Mouse (Mus musculus): Measurements from ENCODE around the gene Col12a1. TPM values are rescaled to one million over a fixed set of nuclear protein-coding genes. Genes with fewer than 3 reads are reported as not detected.

Col12a1 gene
- polyA plus RNA-seq, 1 experiment from 2014 or later = 58.9 TPM

DNA sequence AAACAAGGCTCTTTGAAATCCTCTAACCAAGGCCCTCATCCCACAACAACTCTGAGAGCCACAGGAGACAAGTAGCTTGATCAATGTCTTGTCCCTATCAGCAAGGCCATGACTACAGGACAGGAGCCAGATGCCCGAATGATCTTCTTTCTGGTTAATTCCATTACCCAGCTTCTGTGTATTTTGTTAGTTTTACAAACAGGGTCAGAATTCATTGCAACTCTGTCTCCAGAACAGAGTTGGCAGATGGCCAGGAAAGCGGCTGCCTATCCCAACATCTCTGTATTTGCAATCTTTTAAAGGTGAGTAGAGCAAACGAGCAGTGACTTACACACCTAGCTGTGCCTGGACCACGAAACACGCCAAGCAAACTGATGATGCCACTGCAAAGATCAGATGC is 11.7 kb upstream of the Col12a1 start:
- no peaks in the 10 kb centered on the region for H3K9me3 ChIP-seq
- H3K27ac ChIP-seq = no peak overlapping the region
- H3K4me1 ChIP-seq = no peaks in the 10 kb centered on the region
- no peak overlapping the region for H3K9ac ChIP-seq
- H3K27me3 ChIP-seq = no peaks in the 10 kb centered on the region
- WGBS = 85% methylated on average over 5 of the region's 5 CpGs
- no peak for ATAC-seq (ENCODE audit: insufficient number of reproducible peaks, insufficient read depth, low FRiP score, low TSS enrichment)
- H3K4me3 ChIP-seq = no peak overlapping the region
- H3K4me2 ChIP-seq (replicated peaks) = no peak overlapping the region
- H3K36me3 ChIP-seq = no peaks in the 10 kb centered on the region

DNA sequence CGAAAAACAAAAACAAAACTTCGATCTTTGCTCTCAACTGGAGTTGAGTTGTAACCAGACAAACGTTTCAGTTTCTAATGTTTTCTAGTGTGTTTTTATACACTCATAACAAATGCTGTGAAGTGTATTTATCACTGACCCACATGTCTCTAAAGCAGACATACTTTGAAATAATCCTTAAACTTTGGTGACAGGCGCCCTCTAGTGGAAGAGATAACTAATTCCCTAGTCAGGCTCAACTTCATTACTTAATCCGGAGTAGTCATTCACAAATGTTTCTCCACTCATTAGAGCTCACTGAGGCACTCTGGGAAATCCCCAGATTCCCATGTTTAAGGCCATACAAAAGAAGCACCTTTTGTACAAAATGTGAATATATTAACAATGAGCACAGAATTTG is 4.5 kb upstream of the Col12a1 start:
- H3K27ac ChIP-seq = no peak overlapping the region
- H3K4me3 ChIP-seq = no peak overlapping the region
- no peak overlapping the region for H3K4me2 ChIP-seq (replicated peaks)
- peaks cover 13% of the 10 kb centered on the region for H3K27me3 ChIP-seq
- 36% methylated on average over 5 of the region's 5 CpGs for WGBS
- H3K9me3 ChIP-seq = peaks cover 3% of the 10 kb centered on the region; the same call in 1 of the 2 replicates
- H3K36me3 ChIP-seq = no peaks in the 10 kb centered on the region
- H3K4me1 ChIP-seq = peaks cover 17% of the 10 kb centered on the region
- no peak overlapping the region for H3K9ac ChIP-seq
- ATAC-seq (ENCODE audit: insufficient number of reproducible peaks, insufficient read depth, low FRiP score, low TSS enrichment) = no peak

DNA sequence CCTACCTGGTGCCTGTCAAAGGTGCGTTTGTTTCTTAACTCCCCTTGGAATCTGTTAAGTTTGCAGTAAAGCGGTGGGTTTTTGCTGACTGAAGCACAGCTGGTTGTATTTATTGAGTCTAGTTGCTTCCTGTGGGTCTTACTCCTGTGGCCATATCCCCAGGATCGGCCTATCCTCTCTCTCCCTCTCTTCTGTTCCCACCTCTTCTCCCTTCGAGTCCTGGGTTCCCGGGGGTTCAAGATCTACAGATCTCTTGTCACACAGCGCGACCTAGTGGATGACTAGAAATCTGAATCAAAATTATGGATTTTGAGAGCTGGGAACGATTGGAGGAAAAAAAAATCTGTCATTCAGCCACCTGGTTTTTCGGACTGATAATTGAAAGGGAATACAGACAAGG is 2.4 kb upstream of the Col12a1 start:
- Histone ChIP-seq H3K9ac (no peak overlapping the region), H3K4me2 (replicated peaks) (peak overlapping the region; percentile 68), H3K4me3 (no peak overlapping the region; the same call in 1 of the 2 replicates), H3K4me1 (peaks cover 17% of the 10 kb centered on the region), H3K9me3 (peaks cover 3% of the 10 kb centered on the region; the same call in 1 of the 2 replicates), H3K27ac (no peak overlapping the region), H3K27me3 (peaks cover 13% of the 10 kb centered on the region), H3K36me3 (no peaks in the 10 kb centered on the region)
- WGBS = 7% methylated on average over 9 of the region's 9 CpGs
- no peak for ATAC-seq (ENCODE audit: insufficient number of reproducible peaks, insufficient read depth, low FRiP score, low TSS enrichment)

DNA sequence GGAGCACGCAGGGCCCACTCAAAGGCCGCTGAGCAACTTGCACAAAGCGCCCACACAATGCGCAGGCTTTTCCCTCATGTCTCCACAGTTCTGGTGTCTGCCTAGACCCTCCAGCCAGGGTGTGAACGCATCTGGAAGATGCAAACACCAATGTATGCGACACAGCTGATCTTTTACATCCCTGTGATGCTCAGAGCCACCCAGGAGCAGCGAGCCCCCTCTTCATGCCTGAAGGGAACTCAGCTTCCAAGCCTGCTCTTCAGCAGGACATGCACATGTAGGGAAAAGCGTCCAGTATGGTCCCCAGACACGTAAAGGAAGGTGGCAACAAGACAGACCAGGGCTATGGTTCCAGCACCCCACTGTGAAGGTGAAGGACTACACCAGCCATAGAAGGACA is 1.5 kb upstream of the Col12a1 start:
- WGBS = 30% methylated on average over 9 of the region's 9 CpGs
- Histone ChIP-seq H3K27me3 (peaks cover 13% of the 10 kb centered on the region), H3K36me3 (no peaks in the 10 kb centered on the region), H3K9me3 (peaks cover 3% of the 10 kb centered on the region; the same call in 1 of the 2 replicates), H3K4me3 (peak overlapping the region; percentile 55), H3K27ac (0 out of 2 replicates have a peak overlapping the region, but pooled peaks have one; percentile 1), H3K4me1 (peaks cover 22% of the 10 kb centered on the region), H3K9ac (0 out of 2 replicates have a peak overlapping the region, but pooled peaks have one; percentile 59), H3K4me2 (replicated peaks) (peak overlapping the region; percentile 68)
- ATAC-seq (ENCODE audit: insufficient number of reproducible peaks, insufficient read depth, low FRiP score, low TSS enrichment) = no peak

DNA sequence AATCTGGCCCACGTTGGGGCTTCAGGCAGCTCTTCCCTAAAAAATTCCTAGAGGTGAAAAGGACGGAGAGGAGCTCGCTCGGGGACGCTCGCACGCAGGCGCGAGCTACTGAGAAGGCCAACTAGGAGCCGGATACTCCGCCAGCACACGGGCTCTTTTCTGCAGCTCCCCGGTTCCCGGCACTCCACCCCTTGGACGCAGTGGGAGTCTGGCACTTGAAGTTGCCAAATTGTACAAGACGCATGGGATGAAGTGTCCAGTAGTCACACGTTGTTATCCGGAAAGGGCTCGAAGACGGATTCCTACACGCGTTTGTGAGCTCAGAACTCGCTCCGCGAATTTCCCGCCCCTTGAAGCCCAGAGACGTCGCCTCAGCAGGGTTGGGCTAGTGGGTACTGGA is 820 bp upstream of the Col12a1 start:
- Histone ChIP-seq H3K9me3 (peaks cover 3% of the 10 kb centered on the region; the same call in 1 of the 2 replicates), H3K4me1 (peaks cover 28% of the 10 kb centered on the region), H3K27ac (0 out of 2 replicates have a peak overlapping the region, but pooled peaks have one; percentile 76), H3K27me3 (peaks cover 13% of the 10 kb centered on the region), H3K9ac (peak overlapping the region; percentile 59; the same call in 1 of the 2 replicates), H3K4me3 (peak overlapping the region; percentile 55), H3K4me2 (replicated peaks) (peak overlapping the region; percentile 68), H3K36me3 (no peaks in the 10 kb centered on the region)
- 2% methylated on average over 28 of the region's 28 CpGs for WGBS
- ATAC-seq (ENCODE audit: insufficient number of reproducible peaks, insufficient read depth, low FRiP score, low TSS enrichment) = no peak

DNA sequence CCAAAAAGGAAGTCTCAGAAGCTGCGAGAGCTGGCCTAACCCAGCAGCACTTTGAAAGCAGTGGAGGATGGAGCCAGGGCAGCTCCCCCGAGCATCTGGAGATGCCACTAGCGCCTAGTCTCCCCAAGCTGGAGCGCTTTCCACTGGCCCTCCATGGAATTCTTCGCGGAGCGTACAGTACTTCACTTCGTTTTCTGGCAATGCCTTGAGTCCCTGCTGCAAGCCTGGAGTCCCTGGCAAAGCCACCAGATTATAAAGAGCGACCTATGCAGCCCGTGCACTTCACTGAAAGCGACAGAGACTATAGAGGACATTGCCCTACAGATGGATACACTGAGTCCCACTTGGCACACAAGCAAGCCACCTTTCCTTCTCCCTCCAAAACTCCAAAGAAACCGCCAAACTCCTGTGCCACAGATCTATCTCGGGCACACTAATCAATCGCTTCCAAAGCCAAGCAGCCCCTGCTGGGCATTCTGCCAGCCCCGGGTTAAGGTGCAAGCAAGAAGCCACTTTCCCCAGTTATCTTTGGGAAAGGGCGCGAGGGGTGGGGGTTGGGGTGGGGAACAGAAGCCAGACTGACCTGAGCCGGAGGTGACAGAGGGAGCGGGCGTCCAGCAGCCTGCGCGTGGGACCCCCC is 675 bp downstream of the Col12a1 start:
- Histone ChIP-seq H3K4me2 (replicated peaks) (peak overlapping the region; percentile 68), H3K27ac (peak overlapping the region; percentile 76), H3K9ac (peak overlapping the region; percentile 59), H3K9me3 (peaks cover 3% of the 10 kb centered on the region; the same call in 1 of the 2 replicates), H3K4me1 (peaks cover 33% of the 10 kb centered on the region), H3K4me3 (peak overlapping the region; percentile 55), H3K36me3 (no peaks in the 10 kb centered on the region), H3K27me3 (peaks cover 13% of the 10 kb centered on the region)
- WGBS = under 1% methylated on average over 22 of the region's 22 CpGs
- ATAC-seq (ENCODE audit: insufficient number of reproducible peaks, insufficient read depth, low FRiP score, low TSS enrichment) = no peak

DNA sequence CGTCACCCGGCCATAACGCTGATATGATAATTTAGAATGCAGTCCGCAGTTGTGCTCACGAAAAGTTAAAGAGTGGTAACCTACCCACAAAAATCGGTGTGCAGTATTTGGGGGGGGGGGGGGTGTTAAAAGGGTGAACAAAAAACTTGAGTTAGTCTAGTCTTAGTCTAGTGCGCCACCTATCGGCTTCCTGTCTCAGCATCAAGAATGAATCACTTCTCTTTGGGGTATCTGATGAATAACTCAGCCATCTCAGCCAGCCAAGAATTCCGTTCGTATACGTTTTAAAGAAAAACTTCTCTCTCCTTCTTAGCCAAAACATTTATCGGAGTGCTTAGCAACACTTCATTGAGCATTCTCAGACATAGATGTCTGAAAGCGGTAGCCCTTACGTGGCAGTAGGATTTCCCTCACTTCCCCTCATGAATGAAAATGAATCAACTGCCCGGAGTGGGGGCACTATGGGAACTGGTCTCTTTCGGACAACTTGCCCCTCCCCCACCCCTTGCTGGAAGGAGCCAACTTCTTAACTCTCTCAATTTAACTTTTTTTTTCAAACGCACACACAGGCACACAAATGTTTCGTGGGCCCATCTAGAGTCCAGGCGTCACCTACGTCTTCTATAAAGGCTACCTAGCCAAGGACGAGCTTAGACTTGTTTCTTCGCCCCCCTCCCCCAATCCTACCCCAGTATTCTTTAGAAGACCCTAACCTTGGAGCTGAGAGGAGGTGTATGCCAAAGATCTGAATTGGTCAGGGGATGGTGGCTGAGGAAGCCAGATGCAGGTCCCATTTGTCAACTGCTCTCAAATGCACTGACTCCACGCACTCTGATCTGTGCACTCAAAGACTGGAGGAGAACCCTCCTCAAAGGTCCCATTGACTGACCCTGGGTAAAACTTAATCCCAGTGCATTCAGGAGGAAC is 1.5 kb downstream of the Col12a1 start:
- Histone ChIP-seq H3K4me3 (peak overlapping the region; percentile 55), H3K36me3 (no peaks in the 10 kb centered on the region), H3K4me2 (replicated peaks) (peak overlapping the region; percentile 68), H3K9me3 (peaks cover 3% of the 10 kb centered on the region; the same call in 1 of the 2 replicates), H3K27ac (peak overlapping the region; percentile 76; the same call in 1 of the 2 replicates), H3K27me3 (peaks cover 13% of the 10 kb centered on the region), H3K4me1 (peaks cover 33% of the 10 kb centered on the region), H3K9ac (peak overlapping the region; percentile 59)
- no peak for ATAC-seq (ENCODE audit: insufficient number of reproducible peaks, insufficient read depth, low FRiP score, low TSS enrichment)
- WGBS = 6% methylated on average over 23 of the region's 23 CpGs

DNA sequence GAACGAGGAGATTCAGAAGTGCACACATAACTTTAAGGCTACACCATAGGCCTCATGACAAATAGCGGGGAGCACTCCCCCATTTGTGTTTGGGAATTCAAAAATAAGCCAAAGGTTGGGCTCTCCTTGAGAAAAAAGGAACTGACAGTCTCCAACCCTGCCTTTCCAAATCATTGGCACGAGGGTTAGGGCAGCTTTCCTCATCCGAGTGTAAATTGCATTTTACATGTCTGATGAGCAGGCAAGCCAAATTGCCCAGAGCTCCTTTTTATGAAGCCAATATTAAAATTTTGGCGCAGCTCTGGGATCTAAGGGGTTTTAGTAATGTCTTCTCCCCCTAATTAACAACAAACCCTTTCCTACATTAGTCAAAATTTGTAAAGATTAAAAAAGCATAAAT is 2.1 kb downstream of the Col12a1 start:
- H3K27me3 ChIP-seq = peaks cover 13% of the 10 kb centered on the region
- 32% methylated on average over 5 of the region's 5 CpGs for WGBS

DNA sequence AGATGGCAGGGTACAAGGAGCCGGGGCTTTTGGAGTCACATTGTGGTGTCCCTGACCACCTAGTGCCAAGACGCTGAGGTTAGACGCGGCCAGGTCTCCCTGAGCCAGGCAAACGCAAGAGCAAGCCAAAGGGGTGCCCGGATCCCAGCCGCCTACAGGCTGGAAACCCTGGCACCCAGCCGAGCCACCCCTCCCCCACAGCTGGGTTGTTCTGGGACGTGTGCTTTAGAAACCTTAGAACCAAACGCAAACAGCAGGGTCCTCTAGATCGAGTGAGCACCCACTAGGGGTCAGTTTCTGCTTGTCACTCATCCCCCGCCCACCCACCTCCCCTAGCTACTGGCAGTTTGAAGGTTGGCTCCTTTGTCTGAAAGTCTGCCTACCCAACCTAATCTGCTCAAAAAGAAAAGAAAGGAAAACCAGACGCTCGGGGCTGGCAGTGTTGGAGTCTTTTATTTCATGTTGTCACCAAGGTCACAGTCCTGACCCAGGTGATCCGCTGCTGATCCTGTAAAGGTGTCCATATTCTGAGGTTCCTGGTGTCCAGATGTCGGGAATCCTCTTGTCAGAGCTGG is 4.1 kb downstream of the Col12a1 start:
- WGBS = 3% methylated on average over 16 of the region's 16 CpGs
- peak overlapping the region; percentile 16; the same call in 1 of the 2 replicates for H3K4me3 ChIP-seq
- H3K4me1 ChIP-seq = peaks cover 18% of the 10 kb centered on the region
- ATAC-seq (ENCODE audit: insufficient number of reproducible peaks, insufficient read depth, low FRiP score, low TSS enrichment) = peak; percentile 41; the same call in 1 of the 2 replicates
- no peaks in the 10 kb centered on the region for H3K9me3 ChIP-seq
- H3K27ac ChIP-seq = no peak overlapping the region
- no peaks in the 10 kb centered on the region for H3K36me3 ChIP-seq
- peak overlapping the region; percentile 48 for H3K4me2 ChIP-seq (replicated peaks)
- no peak overlapping the region for H3K9ac ChIP-seq
- peaks cover under 1% of the 10 kb centered on the region; the same call in 1 of the 2 replicates for H3K27me3 ChIP-seq

More for the DNA sequence above, 2.1 kb downstream of the Col12a1 start:
- Histone ChIP-seq H3K4me1 (peaks cover 33% of the 10 kb centered on the region), H3K4me2 (replicated peaks) (peak overlapping the region; percentile 68), H3K27ac (no peak overlapping the region), H3K4me3 (peak overlapping the region; percentile 55), H3K9me3 (no peaks in the 10 kb centered on the region), H3K9ac (no peak overlapping the region), H3K36me3 (no peaks in the 10 kb centered on the region)
- ATAC-seq (ENCODE audit: insufficient number of reproducible peaks, insufficient read depth, low FRiP score, low TSS enrichment) = no peak

DNA sequence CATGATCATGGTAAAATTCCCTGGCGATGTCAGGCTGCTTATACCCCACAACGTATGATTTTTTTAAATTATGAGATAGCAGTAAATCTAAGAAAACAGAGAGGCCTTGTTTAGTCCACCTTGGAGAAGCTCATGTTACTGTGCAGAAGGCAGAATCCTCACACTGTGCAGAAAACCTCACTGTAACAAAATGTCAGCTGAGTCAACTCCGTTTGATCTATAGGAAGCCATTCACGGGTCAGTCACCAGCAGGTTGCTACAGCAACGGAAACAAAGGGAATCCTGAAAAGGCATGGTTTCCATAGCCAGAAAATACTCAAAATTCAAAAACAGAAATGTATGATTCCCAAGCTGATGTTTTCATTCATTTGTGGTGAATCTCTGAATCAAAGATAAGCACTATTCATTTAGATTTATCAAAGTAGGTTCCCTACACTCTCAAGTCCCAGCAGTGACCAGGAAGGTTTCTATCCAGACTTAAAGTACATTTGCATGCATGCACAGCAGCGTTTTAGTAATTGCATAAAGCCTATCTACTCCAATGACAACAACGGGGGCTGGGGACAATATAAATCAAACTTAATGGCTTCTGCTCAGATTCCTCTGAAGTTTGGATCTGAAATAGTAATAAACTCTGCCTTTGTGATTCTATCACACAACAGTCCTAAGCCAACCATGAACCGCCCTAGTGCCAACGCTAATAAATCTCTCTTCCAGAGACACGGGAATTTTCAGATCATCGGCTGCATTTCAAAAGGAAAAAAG is 28.7 kb downstream of the Col12a1 start:
- no peak overlapping the region for H3K9ac ChIP-seq
- H3K4me3 ChIP-seq = no peak overlapping the region
- H3K27ac ChIP-seq = no peak overlapping the region
- H3K27me3 ChIP-seq = no peaks in the 10 kb centered on the region
- 0 out of 2 replicates have a peak, but pooled peaks cover 2% of the 10 kb centered on the region for H3K36me3 ChIP-seq
- WGBS = 77% methylated on average over 11 of the region's 11 CpGs
- ATAC-seq (ENCODE audit: insufficient number of reproducible peaks, insufficient read depth, low FRiP score, low TSS enrichment) = no peak
- H3K4me1 ChIP-seq = no peaks in the 10 kb centered on the region
- no peak overlapping the region for H3K4me2 ChIP-seq (replicated peaks)
- H3K9me3 ChIP-seq = no peaks in the 10 kb centered on the region

DNA sequence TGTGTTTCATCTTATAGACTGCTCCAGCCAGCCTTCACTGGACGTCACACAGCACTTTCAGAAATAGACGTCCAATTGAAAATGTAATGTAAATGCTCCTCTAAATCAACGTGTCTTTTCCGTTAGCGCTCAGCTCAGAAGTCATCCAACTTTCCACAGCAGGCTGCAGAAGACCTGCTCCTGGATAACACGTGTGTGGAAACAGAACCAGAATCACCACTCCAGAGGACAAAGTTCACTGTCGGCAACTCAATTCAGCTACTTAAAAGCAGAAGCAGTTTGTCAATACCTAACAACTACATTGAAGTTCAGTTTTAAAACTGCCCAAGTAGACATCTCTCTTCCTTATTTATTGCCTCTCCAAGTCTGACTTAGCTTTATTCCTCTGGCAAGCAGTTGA is 29.3 kb downstream of the Col12a1 start:
- Histone ChIP-seq H3K27ac (no peak overlapping the region), H3K4me3 (no peak overlapping the region), H3K9ac (no peak overlapping the region), H3K4me1 (no peaks in the 10 kb centered on the region), H3K36me3 (0 out of 2 replicates have a peak, but pooled peaks cover 2% of the 10 kb centered on the region), H3K4me2 (replicated peaks) (no peak overlapping the region), H3K9me3 (no peaks in the 10 kb centered on the region), H3K27me3 (no peaks in the 10 kb centered on the region)
- 89% methylated on average over 7 of the region's 7 CpGs for WGBS
- ATAC-seq (ENCODE audit: insufficient number of reproducible peaks, insufficient read depth, low FRiP score, low TSS enrichment) = no peak
